Mouse (Mus musculus): ENCODE measurements around the gene Epb41l2.
A peak's percentile ranks its signal among the peaks of the same experiment; 100 is the strongest.

Epb41l2 gene

DNA sequence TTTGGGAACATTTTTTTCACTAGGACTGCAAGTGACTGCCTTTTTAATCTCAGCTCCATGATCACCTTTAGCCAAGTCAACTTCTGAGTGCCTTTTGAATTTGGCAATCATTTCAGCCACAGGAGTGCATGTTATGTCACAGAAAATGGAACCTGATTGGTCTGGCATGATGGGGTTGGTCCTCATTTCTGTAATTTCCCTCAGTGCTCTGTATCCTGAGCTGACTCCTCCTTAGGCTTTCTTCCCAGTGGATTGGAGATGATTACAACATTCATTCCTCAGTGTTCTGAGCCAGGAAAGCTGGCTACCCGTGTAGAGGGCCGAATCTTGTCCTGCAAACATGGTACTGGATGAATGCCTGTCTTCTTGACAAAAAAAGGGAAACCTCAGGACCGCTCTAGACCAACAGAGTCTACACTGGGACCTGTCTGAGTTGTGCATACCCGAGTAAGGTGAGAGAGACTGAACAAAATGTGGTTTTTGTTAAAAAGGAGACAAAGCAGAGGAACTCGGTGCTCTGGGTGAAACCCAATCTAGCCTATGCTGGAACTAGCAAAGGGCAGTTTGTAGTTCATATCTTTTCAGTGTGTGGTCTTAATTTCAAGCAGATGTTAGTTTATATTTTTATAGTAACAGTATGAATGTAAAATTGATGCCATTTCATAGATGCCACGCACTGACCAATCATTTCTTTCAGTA, 77.3 kb downstream of the Epb41l2 start:
- no peak for DNase-seq (ENCODE audit: low spot score in 2 of 2)

DNA sequence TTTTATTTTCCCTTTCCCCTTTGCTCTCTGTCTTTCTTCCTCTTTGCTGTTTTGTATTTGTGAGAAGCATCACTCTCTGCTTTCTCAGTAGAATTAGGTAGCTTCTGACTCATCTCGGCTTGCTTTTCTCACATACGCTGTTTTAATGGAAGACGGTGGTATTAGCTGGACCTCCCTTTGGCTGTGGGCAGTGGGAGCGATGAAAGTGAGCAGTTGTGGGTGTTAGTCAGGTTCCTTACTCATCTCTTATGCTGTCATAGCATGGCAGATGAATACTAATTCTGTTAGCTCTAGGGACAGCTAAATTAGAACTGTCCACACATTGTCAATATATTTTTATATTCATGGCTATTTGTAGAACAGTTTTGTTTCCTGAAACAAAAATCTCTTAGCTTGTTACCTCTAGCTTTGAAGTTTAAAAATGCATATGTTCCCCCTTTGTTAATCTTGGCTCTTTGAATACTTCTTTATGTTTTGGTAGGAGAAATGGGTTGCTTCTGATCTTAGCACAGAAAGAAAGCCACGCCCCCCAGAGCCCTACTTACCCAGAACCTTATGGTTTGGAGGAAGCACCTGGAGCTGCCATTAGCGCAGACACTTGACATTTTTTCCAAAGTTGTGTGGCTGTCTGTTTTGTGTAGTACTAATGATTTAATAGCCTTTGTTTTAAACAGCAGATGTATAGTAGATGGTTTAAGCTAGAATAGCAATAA, 78.1 kb downstream of the Epb41l2 start:
- no peak for DNase-seq (ENCODE audit: low spot score in 2 of 2)

DNA sequence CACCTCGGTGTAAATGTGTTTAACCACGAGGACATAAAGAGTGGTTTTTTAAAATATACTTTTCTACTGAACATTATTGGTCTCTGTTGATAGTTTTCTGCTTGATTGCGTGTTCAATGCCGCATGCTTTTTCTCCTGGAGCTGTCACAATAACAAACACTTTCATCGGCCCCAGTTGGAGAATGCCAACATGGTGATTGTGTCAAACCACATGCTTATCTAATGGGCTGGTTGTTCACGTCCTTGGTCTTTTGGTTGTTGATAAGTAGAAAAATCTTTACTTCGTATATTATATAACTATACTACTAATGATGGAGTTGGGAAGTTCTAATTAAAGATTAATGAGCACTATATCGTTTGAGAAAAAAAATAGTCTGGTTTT, 78.7 kb downstream of the Epb41l2 start:
- DNase-seq (ENCODE audit: low spot score in 2 of 2), result no peak

DNA sequence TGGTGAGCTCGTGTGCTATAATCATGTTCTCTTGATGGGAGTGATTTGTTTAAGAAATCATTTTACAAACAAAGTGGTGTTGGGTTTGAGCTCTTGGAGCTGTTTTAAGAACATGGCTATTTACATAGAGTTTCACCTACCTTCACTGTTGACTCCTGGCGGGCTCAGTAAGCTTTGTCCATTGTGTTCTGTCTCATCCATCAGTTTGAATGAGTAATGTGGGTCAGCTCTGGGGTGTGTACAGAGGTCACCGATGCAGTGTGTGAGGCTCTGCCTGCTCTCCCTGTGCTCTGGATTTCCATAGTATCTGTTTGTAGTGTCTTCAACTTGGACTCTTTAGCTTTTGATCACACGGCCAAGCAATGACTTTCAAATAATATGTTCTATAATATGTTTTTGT, 79.6 kb downstream of the Epb41l2 start:
- DNase-seq (ENCODE audit: low spot score in 2 of 2), result no peak

DNA sequence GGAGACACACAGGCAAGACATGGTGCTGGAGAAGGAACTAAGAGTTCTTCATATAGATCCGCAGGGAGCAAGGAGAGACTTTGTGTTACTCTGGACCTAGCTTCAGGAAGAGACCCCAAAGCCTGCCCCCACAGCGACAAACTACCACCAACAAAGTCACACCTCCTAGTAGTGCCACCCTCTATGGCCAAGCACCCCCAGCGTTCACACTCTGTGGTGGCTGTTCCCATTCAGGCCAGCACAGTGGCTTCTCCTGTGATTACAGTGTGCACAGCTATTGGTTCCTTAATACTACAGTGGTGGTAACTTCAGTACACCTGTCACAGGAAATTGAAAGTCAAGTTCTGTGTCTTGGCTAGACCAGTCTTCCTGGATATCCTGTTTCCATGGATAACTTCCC, 80.3 kb downstream of the Epb41l2 start:
- no peak for DNase-seq (ENCODE audit: low spot score in 2 of 2)

DNA sequence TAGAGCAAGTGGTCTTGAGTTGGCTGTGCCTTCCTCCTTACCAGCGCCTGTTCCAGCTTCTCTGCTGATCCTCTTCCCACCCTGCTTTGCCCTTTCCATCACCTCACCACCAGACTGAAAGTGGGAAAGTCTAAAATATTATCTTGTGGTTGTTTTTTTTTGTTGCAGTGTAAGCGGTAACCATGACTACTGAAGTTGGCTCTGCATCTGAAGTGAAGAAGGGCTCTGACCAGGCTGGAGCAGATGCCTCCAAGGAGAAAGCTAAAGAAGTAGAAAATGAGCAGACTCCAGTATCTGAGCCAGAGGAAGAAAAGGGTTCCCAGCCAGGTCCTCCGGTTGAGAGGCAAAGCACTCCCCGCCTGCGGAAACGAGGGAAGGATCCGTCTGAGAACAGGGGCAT, 81.8 kb downstream of the Epb41l2 start:
- DNase-seq (ENCODE audit: low spot score in 2 of 2), result no peak

DNA sequence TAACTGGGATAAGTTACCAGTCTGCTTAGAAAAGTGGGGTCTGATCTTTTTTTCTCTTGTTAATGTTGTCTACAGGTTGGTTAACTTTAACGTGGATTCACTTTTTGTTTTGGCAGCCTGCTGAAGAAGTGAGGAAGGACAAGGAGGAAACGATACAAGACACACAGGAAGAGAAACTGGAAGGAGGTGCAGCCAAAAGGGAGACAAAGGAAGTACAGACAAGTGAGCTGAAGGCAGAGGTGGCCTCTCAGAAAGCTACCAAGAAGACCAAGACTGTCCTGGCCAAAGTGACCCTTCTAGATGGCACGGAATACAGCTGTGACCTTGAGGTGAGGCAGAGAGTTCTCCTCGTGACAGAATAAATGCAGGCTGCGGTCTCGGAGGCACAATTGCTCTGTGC, 84.0 kb downstream of the Epb41l2 start:
- no peak for DNase-seq (ENCODE audit: low spot score in 2 of 2)

DNA sequence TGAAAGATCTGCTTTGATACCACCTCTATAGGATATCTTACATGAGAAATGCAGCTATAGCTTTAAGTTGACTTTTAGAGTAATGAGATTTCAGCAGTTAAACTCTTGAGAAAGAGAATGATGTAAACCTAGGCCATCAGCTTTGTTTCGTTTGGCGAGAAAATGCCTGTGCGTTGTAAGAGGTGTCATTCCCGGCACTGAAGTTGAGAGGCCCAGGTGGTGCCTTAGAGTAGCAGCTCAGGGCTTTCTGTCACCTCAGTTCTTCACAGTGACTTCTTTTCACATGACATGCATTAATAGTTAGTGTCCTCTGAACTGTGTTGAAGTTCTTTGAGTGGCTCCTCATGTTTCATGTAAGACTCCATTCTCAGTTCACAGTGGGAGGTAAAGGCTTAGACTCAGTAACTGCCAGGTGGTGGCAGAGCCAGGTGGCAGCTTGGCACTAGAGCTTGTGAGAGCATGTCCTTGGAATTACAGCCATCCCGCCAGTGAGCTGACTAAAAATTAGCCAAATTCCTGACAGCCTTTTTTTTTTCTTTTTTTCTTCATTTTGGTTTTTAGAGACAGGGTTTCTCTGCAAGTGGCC, 84.7 kb downstream of the Epb41l2 start:
- no peak for DNase-seq (ENCODE audit: low spot score in 2 of 2)

DNA sequence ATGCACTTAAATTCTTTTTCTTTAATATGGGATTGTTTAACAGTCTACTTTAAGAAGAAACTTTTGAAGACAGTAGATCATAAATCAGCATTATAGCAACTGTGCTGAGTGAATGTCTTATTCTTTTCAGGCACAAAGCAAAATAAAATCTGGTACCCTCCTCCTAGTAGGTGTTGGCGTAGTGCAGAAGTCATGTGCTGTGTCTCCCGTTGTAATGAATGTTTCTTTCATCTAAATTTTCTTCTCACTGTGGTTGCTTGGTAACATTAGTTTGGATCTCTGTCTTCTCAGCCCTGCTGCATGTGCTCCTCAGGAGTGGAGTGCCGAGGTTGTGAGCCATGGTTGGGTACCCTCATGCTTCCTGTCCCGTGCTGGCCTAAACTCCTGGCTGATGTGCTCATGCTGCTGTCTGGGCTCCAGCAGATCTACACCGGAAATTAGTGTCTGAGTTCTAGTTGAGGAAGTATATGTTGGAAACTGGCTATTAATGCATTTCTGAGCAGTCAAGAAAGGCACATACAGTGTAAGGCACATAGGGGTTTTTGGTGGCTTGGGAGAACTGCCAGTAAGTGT, 87.4 kb downstream of the Epb41l2 start:
- no peak for DNase-seq (ENCODE audit: low spot score in 2 of 2)

DNA sequence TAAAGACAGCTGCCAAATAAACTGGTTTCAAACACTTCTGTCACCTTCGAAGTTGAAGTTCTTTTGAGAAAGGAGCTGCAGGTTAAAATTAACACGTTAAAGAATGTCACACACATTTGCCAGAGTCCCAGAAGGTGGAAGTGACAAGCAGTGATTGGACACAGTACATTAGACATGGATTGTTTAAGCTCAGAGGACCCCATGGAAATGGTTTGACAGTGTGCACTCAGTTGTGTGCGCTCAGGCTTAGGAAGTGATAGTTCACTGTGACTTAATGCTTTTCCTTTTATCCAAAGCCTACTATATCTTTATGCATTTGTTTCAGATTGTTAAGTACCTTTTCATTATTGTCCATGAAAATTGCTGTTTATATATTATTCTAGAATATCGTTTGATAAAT, 89.1 kb downstream of the Epb41l2 start:
- DNase-seq (ENCODE audit: low spot score in 2 of 2), result no peak

DNA sequence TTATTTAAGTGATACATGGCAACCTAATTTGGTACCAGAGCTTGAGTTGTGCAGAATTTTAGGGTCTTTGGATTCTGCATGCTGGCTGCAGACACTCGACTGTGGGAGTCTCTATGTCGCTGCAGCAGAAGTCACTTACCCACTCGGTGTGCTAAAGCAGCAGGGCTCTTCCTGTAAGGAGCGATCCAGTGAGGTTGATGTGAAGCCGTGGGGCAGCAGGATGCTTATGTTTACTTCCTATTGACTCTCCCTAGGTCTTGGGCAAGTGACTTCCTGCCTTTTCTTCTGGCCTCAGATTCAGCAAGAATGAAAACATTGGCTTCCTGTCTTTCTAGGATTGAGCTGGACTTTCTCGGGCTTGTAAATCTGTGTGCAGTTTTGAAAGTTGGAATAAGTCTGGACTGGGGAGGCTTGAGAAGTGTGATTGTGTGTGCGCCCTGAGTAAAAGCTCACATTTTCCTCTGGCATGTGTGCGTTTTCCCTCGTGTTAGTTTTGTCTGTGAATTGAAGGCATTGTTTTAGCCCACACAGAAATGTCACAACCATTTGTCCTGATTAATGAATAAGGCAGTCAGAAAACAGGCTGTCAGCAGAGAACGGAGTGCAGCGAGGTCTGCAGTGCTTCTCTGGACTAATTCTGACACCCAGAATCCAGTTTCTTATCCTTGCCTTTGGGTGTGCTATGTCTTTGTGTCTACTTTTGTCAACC, 89.9 kb downstream of the Epb41l2 start:
- DNase-seq (ENCODE audit: low spot score in 2 of 2), result no peak

DNA sequence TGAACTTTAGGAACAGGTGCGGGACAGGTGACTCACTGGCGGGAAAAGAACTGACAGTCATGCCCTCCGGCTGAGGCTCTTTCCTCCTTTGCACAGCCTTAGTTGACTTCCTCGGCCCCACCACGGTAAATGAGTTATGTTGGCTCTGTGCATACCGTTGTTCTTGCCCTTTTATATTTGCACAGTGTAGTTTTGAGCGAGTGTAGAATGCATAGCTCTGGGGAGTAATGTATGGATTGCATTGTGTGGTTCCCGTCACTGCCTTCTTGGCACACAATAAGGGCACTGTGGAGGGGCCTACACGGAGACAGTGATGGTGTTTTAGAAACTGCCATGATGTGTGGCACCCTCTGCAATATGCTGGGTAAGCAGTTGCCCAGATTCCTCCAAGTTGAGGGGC, 93.6 kb downstream of the Epb41l2 start:
- no peak for DNase-seq (ENCODE audit: low spot score in 2 of 2)

DNA sequence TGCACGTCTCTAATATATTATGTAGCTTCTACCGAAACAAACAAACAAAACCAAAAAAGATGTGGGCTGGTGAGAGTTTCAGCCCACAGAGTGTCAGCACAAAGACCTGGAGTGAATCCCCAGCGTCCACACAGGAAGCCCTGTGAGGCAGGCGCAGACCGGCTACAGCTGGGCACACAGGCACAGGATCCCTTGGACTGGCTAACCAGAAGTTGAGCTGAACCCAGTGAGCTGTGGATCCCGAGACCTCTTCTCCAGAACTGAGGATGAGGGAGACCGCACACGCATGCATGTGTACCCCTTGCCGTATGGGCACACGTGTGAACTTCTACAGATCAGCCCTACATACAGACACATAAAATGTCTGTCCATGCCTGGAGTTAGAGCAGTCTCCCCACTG, 94.2 kb downstream of the Epb41l2 start:
- DNase-seq (ENCODE audit: low spot score in 2 of 2), result no peak

DNA sequence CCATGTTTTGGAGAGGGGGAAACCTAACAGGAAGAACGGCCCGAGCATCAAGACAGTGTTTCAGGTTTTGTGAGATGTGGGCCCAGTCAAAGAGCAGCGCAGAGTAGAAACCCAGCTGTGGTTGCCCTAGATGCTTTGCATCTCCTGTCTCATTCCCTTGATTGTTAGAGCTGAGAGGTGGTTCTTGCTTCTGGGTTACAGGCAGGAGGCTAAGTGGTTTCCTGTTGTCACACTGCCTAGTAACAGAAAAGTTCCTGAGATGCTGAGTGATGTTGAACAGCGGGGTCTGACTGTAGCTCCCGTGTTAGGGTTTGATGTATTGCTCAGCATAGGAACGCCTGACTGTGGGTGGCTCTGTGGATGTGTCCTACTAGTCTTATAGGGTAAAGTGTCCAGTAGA, 97.5 kb downstream of the Epb41l2 start:
- DNase-seq (ENCODE audit: low spot score in 2 of 2), result no peak

DNA sequence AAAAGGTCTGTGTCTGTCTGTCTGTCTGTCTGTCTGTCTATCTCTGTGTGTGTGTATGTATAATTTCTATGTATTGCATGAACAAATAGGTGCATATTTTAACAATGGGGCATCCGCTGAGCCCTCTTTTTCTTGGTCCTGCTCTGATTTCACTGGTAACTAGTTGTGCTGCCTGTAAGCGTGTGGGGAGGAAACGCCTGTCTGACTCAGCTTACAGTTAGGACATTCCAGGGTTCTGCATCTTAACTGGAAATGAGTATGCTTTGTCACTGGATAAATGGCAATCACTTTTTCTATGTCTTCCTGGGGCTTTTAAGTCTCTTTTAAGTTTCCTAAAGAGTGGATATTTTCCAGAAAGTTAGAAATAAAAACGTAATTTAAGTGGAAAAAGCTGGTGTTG, 98.4 kb downstream of the Epb41l2 start:
- DNase-seq (ENCODE audit: low spot score in 2 of 2), result no peak

DNA sequence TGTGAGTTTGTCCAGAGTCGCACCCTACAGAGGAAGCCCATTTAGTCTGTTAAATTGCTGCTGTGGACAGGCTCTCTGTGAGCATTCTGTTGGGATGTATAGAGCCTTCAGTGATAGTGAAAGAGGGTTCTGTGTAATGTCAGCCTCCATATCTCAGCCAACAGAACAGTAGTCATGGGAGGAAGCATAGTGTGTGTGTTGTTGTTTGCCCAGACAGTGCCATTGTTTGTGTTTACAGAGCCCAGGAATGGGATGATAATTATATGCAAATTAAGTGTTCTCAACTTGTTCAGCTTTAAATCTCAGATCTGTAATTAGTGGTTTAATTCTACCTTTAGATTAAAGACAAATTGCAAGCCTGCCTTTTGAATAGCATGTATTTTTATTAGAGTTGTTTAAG, 102.2 kb downstream of the Epb41l2 start:
- no peak for DNase-seq (ENCODE audit: low spot score in 2 of 2)

DNA sequence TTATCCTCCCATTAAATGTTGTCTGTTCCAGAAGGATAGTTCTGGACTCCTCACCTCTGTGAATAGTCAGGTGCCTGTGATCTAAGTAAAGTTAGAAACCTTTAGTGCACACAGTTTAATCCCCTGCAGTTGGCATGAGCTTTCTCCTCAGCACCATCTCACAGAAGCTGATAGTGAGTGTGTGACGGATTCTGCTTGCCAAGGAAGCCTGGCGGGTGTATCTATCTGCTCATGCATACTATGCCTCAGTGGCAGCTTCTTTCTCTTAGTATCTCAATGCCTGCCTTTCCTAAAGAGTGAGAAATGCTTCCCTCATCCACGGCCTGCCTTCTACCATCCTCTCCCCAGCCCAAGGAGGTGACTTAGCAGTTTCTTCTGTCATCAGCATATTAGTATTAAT, 103.1 kb downstream of the Epb41l2 start:
- DNase-seq (ENCODE audit: low spot score in 2 of 2), result no peak

DNA sequence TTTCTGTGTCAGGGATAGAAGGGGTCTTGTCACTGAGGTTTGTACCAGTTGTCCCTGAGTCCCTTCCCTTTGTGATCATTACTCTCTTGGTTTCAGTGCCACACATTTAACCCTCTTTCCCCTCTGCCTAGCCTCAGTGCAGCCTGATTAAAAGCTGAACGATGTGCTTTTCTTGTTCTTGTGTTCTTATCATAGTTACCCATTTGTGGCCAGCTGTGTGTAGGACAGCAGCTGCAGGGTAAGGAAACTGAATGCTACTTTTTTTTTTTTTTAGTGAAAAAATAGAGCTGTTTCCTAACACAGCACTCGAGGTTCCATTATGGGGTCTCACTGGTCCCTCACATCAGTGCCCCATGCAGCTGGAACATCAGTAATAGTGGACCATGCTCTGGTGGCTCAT, 106.9 kb downstream of the Epb41l2 start:
- DNase-seq (ENCODE audit: low spot score in 2 of 2), result no peak

DNA sequence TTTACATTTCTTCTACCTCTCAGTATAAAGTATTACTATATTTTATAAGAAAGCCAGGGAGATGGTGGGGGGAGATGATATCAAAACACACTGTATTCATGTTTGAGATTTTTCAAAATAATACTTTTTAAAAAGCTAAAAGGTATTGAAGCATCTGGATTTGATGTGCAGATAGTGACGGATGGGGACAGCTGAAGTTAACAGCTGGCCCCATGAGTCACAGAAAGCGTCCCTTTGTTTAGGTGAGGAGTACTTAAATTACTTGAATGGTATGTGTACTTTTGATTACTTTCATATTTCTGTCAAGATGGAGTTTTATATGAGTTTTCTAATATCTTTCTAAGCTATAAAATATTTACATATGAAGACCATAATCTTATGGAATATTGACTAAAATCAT, 112.3 kb downstream of the Epb41l2 start:
- DNase-seq (ENCODE audit: low spot score in 2 of 2), result no peak

DNA sequence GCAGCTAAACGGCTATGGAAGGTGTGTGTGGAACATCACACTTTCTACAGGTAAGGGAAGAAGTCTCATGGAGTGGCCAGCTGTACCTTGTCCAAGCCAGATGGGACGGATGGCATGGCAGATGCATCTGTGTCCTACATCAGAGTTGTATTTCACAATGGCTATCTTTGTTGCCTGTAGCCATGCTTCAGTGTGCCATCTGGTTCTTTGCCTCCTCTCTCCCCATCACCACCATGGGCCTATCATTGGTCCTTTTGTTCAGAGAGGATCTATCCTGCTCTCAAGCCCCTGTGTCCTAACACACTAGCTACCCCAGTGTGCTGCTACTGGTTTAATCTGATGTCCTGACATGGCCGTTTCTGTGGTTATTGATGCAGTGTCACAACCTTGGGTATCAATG, 120.1 kb downstream of the Epb41l2 start:
- DNase-seq (ENCODE audit: low spot score in 2 of 2), result no peak

DNA sequence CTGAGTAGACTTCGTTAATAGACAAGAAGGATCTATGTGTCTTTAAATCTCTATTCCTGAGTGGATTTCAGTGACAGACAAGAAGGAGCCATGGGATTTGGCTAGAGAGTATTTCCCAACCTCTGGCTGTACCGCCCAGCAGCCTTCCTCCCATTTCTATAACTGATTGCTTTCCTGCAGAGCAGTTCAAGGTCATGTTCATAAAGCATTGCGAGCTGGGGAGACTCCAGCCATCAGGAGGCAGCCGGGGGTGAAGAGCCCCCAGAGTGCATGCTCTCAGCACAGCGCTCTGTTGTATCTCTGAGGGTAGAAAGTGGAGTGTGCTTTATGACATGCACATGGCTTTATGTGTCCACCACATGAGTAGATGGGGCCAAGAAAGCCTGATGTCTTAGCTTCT, 123.2 kb downstream of the Epb41l2 start:
- DNase-seq (ENCODE audit: low spot score in 2 of 2), result no peak

DNA sequence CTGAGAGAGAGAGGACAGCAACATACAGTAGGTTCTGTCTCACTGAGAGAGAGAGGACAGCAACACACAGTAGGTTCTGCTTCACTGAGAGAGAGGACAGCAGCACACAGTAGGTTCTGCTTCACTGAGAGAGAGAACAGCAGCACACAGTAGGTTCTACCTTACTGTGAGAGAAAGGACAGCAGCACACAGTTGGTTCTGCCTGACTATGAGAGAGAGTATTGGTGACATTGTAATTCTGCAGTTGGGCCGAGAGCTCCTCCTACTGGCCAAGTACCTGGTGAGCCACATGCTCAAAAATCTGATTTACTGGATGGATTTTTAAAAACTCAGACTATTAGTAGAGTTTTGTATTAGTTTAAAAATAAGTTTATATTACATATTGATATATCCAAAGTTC, 128.9 kb downstream of the Epb41l2 start:
- peak in 1 of 2 experiments; percentile 31 for DNase-seq (ENCODE audit: low spot score in 2 of 2)

Data from urinary bladder, postnatal 4 days (tissue).